Mouse (Mus musculus): Measurements from ENCODE around the gene Lpar3. TPM values are rescaled to one million over a fixed set of nuclear protein-coding genes. Genes with fewer than 3 reads are reported as not detected.

The Lpar3 gene
- polyA plus RNA-seq, 1 experiment from 2014 or later = 9.5 TPM

DNA sequence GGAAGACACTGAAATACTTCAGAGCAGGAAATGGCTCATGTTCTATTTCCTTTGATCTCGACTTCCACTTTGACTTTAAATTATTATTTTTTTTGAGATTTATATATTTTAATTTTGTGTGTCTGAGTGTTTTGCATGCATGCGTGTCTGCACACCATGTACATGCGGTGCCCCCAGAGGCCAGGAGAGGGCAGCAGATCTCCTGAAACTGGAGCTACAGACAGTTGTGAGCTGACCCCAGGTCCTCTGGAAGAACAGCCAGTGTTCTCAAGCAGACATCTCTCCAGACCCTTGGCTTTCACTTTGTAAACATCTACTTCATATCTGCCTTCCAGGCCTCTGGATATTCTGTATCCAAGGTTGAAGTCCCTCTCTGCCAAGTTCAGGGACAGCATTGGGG lies 39.8 kb upstream of the Lpar3 start:
- TF ChIP-seq EP300 (IDR thresholded peaks at IDR 0.05) (no peak), CTCF (IDR thresholded peaks at IDR 0.05) (peak; percentile 75)
- Histone ChIP-seq H3K4me1 (ENCODE audit: insufficient read depth, low read depth, low read length) (no peaks in the 10 kb centered on the region), H3K27ac (ENCODE audit: low read length) (no peak overlapping the region), H3K27me3 (replicated peaks; ENCODE audit: insufficient read depth, low read length) (no peaks in the 10 kb centered on the region), H3K4me2 (replicated peaks; ENCODE audit: low read depth, low read length) (no peak overlapping the region), H3K36me3 (ENCODE audit: insufficient read depth, low read length) (no peaks in the 10 kb centered on the region), H3K9me3 (ENCODE audit: low read length) (no peaks in the 10 kb centered on the region), H3K4me3 (ENCODE audit: low read depth, low read length) (no peak overlapping the region), H3K9ac (replicated peaks; ENCODE audit: low read depth) (no peak overlapping the region)
- WGBS = 33% methylated on average over 3 of the region's 3 CpGs
- no peak for ATAC-seq
- DNase-seq (ENCODE audit: low spot score) = peak; percentile 62

DNA sequence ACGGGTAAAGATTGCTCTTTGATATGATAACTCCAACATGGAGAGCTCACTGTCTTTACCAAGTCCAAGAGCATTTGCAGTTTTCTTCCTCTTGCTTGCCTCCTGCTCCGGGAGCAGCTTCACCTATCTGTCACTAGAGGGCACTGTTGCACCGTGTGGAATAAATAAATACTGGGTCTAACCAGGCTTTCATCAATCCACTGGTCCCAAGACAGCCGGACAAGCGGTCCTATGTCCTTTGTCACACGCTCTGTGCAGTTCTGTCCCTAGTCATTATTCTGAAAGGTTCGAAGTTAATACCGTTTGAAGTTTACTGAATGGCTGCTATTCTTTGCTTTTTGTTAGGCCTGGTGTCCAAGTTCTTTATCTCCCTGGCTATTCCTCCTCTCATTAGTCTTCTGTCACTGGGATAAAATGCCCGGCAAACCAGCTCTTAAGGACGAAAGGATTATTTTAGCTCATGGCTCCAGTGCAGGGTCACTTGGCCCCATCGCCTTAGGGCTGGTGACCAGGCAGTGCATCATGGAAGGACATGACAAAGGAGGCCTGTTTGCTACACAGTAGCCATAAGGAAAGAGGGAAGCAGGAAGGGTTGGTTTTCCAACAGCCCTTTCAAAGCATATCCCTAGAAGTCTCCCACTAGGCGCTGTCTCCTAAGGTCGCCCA lies 35.6 kb upstream of the Lpar3 start:
- no peak overlapping the region for H3K27ac ChIP-seq (ENCODE audit: low read length)
- TF ChIP-seq CTCF (IDR thresholded peaks at IDR 0.05) (peak; percentile 96), EP300 (IDR thresholded peaks at IDR 0.05) (no peak)
- H3K27me3 ChIP-seq (replicated peaks; ENCODE audit: insufficient read depth, low read length) = no peaks in the 10 kb centered on the region
- H3K4me3 ChIP-seq (ENCODE audit: low read depth, low read length) = no peak overlapping the region
- WGBS = 18% methylated on average over 13 of the region's 13 CpGs
- H3K9me3 ChIP-seq (ENCODE audit: low read length) = no peaks in the 10 kb centered on the region
- H3K9ac ChIP-seq (replicated peaks; ENCODE audit: low read depth) = no peak overlapping the region
- ATAC-seq = peak; percentile 62
- peak; percentile 87 for DNase-seq (ENCODE audit: low spot score)
- H3K4me1 ChIP-seq (ENCODE audit: insufficient read depth, low read depth, low read length) = no peaks in the 10 kb centered on the region
- H3K4me2 ChIP-seq (replicated peaks; ENCODE audit: low read depth, low read length) = no peak overlapping the region
- H3K36me3 ChIP-seq (ENCODE audit: insufficient read depth, low read length) = no peaks in the 10 kb centered on the region

DNA sequence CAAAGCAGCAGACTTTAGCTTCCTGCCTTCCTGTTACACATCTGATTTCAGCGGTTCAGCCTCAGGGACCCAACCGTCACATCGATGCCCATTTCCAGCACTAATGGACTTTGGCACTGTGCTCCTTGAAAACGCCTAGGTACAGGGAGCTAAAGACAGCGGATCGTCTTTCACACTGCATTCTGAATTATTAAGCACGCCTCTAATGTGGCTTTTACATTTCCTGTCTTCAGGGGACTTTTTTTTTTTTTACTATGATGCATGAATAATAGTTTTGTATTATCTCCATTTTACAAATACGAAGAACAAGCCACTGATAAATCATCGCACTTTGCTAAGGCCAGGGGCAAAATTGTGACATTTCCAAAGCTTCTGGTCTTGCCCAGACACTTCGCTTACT lies 34.7 kb upstream of the Lpar3 start:
- DNase-seq (ENCODE audit: low spot score) = no peak
- no peak for ATAC-seq
- Histone ChIP-seq H3K27me3 (replicated peaks; ENCODE audit: insufficient read depth, low read length) (no peaks in the 10 kb centered on the region), H3K4me2 (replicated peaks; ENCODE audit: low read depth, low read length) (no peak overlapping the region), H3K9me3 (ENCODE audit: low read length) (no peaks in the 10 kb centered on the region), H3K36me3 (ENCODE audit: insufficient read depth, low read length) (no peaks in the 10 kb centered on the region), H3K4me3 (ENCODE audit: low read depth, low read length) (no peak overlapping the region), H3K27ac (ENCODE audit: low read length) (no peak overlapping the region), H3K4me1 (ENCODE audit: insufficient read depth, low read depth, low read length) (no peaks in the 10 kb centered on the region), H3K9ac (replicated peaks; ENCODE audit: low read depth) (no peak overlapping the region)
- WGBS = 78% methylated on average over 10 of the region's 10 CpGs
- TF ChIP-seq EP300 (IDR thresholded peaks at IDR 0.05) (no peak), CTCF (IDR thresholded peaks at IDR 0.05) (no peak)

DNA sequence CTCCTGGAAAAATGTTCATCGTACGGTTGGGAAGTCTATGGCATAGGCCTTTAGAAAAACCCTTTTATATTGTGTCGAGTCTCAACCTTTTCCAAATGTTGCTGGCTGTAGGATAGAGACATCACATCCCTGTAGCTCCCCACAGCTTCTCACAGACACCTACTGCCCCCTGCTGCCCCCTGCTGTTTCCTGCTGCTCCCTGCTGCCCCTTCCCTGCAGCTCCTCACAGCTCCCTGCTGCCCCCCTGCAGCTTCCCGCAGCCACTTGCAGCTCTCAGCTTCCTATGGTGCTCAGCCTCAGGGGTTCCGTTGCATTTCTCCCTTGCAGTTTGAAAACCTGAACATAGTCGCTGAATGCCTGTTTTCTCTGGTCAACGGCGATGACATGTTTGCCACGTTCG lies 30.8 kb upstream of the Lpar3 start:
- DNase-seq (ENCODE audit: low spot score) = no peak
- no peaks in the 10 kb centered on the region for H3K27me3 ChIP-seq (replicated peaks; ENCODE audit: insufficient read depth, low read length)
- no peak overlapping the region for H3K4me2 ChIP-seq (replicated peaks; ENCODE audit: low read depth, low read length)
- no peaks in the 10 kb centered on the region for H3K4me1 ChIP-seq (ENCODE audit: insufficient read depth, low read depth, low read length)
- no peak overlapping the region for H3K9ac ChIP-seq (replicated peaks; ENCODE audit: low read depth)
- H3K4me3 ChIP-seq (ENCODE audit: low read depth, low read length) = no peak overlapping the region
- WGBS = 72% methylated on average over 10 of the region's 10 CpGs
- ATAC-seq = no peak
- H3K9me3 ChIP-seq (ENCODE audit: low read length) = no peaks in the 10 kb centered on the region
- no peak overlapping the region for H3K27ac ChIP-seq (ENCODE audit: low read length)
- peak; percentile 40 for TF ChIP-seq CTCF (IDR thresholded peaks at IDR 0.05)
- TF ChIP-seq EP300 (IDR thresholded peaks at IDR 0.05) = no peak
- no peaks in the 10 kb centered on the region for H3K36me3 ChIP-seq (ENCODE audit: insufficient read depth, low read length)

DNA sequence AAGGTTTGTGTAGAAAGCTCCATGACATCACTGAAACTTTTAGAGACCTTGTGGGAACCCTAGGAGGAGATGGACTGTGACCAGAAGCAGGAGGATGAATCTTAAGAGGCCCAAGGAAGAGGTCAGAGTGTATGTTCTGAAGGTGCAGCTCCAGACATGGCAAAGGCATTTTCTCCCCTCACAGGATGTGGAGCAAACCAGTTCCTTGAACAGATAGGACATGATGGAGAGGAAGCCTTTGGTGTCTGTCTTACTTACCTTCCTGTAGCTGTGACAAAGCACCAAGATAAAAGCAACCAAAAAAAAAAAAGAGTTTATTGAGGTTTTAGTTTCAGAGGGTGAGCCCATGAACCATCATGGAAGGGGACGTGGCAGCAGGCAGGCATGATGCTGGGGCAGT lies 28.3 kb upstream of the Lpar3 start:
- H3K9me3 ChIP-seq (ENCODE audit: low read length) = no peaks in the 10 kb centered on the region
- no peak overlapping the region for H3K27ac ChIP-seq (ENCODE audit: low read length)
- no peak overlapping the region for H3K4me3 ChIP-seq (ENCODE audit: low read depth, low read length)
- H3K4me1 ChIP-seq (ENCODE audit: insufficient read depth, low read depth, low read length) = no peaks in the 10 kb centered on the region
- TF ChIP-seq CTCF (IDR thresholded peaks at IDR 0.05) (no peak), EP300 (IDR thresholded peaks at IDR 0.05) (no peak)
- H3K4me2 ChIP-seq (replicated peaks; ENCODE audit: low read depth, low read length) = no peak overlapping the region
- WGBS = 48% methylated on average over 1 of the region's 1 CpGs
- no peak for DNase-seq (ENCODE audit: low spot score)
- no peak overlapping the region for H3K9ac ChIP-seq (replicated peaks; ENCODE audit: low read depth)
- no peaks in the 10 kb centered on the region for H3K27me3 ChIP-seq (replicated peaks; ENCODE audit: insufficient read depth, low read length)
- H3K36me3 ChIP-seq (ENCODE audit: insufficient read depth, low read length) = no peaks in the 10 kb centered on the region
- ATAC-seq = no peak

DNA sequence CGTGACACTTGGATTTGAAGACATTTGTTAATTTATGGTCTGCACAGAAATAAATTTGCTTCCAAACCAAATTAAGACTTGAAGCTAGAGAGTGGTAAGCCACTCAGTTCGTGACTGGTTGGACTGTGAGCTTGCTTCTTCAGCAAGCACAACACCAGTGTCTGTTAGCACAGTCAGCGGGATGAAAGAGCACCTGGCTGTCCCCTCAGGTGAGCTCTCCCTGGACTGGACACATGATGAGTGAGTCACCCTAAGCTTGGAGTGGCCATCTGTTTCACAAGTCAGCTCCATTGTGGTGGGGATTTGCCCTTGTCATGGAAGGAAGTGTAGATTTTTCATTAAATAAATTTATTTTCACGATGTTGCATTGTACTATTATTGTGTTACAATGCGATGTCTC lies 25.6 kb upstream of the Lpar3 start:
- TF ChIP-seq CTCF (IDR thresholded peaks at IDR 0.05) = no peak
- Histone ChIP-seq H3K27ac (ENCODE audit: low read length) (no peak overlapping the region), H3K4me2 (replicated peaks; ENCODE audit: low read depth, low read length) (no peak overlapping the region), H3K27me3 (replicated peaks; ENCODE audit: insufficient read depth, low read length) (no peaks in the 10 kb centered on the region), H3K9me3 (ENCODE audit: low read length) (no peaks in the 10 kb centered on the region), H3K9ac (replicated peaks; ENCODE audit: low read depth) (no peak overlapping the region), H3K4me3 (ENCODE audit: low read depth, low read length) (no peak overlapping the region), H3K36me3 (ENCODE audit: insufficient read depth, low read length) (no peaks in the 10 kb centered on the region), H3K4me1 (ENCODE audit: insufficient read depth, low read depth, low read length) (no peaks in the 10 kb centered on the region)
- ATAC-seq (no peak), DNase-seq (ENCODE audit: low spot score) (no peak)
- 86% methylated on average over 5 of the region's 5 CpGs for WGBS

DNA sequence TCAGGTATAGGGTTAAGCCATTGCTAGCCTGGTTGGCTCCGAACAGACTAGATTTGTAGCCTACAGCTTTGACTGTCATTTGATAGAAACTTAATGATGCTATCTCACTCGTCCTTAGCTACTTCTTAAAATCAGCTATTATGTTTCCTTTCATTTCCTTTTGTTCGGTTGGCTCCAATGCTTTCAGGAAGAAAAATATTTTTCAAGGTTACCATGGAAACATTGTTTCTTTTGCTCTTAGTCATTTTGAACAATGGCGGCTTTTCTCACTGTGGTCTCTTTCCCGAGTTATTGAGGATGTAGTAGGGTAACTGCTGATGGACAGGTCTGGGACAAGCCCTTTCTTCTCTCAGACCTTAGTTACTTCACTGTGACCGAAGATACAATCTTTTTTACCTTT lies 24.5 kb upstream of the Lpar3 start:
- no peak for TF ChIP-seq EP300 (IDR thresholded peaks at IDR 0.05)
- no peaks in the 10 kb centered on the region for H3K4me1 ChIP-seq (ENCODE audit: insufficient read depth, low read depth, low read length)
- no peak overlapping the region for H3K4me2 ChIP-seq (replicated peaks; ENCODE audit: low read depth, low read length)
- no peak overlapping the region for H3K4me3 ChIP-seq (ENCODE audit: low read depth, low read length)
- no peaks in the 10 kb centered on the region for H3K9me3 ChIP-seq (ENCODE audit: low read length)
- no peaks in the 10 kb centered on the region for H3K27me3 ChIP-seq (replicated peaks; ENCODE audit: insufficient read depth, low read length)
- DNase-seq (ENCODE audit: low spot score) (no peak), ATAC-seq (no peak)
- WGBS = 38% methylated on average over 6 of the region's 6 CpGs
- no peak overlapping the region for H3K27ac ChIP-seq (ENCODE audit: low read length)
- no peaks in the 10 kb centered on the region for H3K36me3 ChIP-seq (ENCODE audit: insufficient read depth, low read length)
- no peak overlapping the region for H3K9ac ChIP-seq (replicated peaks; ENCODE audit: low read depth)

Measured in lung, postnatal 0 days (tissue).